Mouse (Mus musculus): ENCODE measurements around the gene Ccnq. TPM values are rescaled to one million over a fixed set of nuclear protein-coding genes. Genes with fewer than 3 reads are reported as not detected.
A peak's percentile ranks its signal among the peaks of the same experiment; 100 is the strongest.

Ccnq gene
- polyA plus RNA-seq (2015; fragmentation: Nextera tagmentation; extraction: Ambion mirVana) = 19.0 and 20.1 TPM in 2 replicates

- ATAC-seq (peak; percentile 97), DNase-seq (peak; percentile 87)
- H3K4me3 ChIP-seq (ENCODE audit: low read depth, low read length) = peak within 1 kb of the TSS; percentile 83
- peak within 1 kb of the TSS; percentile 81 for H3K9ac ChIP-seq (replicated peaks)
- peak within 1 kb of the TSS; percentile 81 for H3K27ac ChIP-seq (ENCODE audit: low read depth)
- no peaks in the 10 kb centered on the region for H3K9me3 ChIP-seq (ENCODE audit: low read length)
- H3K27me3 ChIP-seq (ENCODE audit: insufficient read depth, low read length) = no peaks in the 10 kb centered on the region
- 8% methylated on average over 59 of the region's 59 CpGs for WGBS (ENCODE audit: insufficient replicate concordance)
- TF ChIP-seq CTCF (IDR thresholded peaks at IDR 0.05; ENCODE audit: low read depth) (no peak), EP300 (IDR thresholded peaks at IDR 0.05; ENCODE audit: low read depth) (no peak)
- H3K4me1 ChIP-seq (ENCODE audit: insufficient read depth) = peaks cover 12% of the 10 kb centered on the region
- peak within 1 kb of the TSS; percentile 87 for H3K4me2 ChIP-seq (ENCODE audit: low read depth, low read length)
- no peaks in the 10 kb centered on the region for H3K36me3 ChIP-seq (replicated peaks; ENCODE audit: insufficient read depth, low read length)
These were observed at the start of gene Ccnq for GRCm38 (mm10) chr11:78750885-78751842. TSS of gene Ccnq (minus strand) at chr11:78751729.

- Histone ChIP-seq H3K27ac (ENCODE audit: low read depth) (no peak overlapping the region), H3K4me2 (ENCODE audit: low read depth, low read length) (no peak overlapping the region), H3K36me3 (replicated peaks; ENCODE audit: insufficient read depth, low read length) (no peaks in the 10 kb centered on the region), H3K4me1 (ENCODE audit: insufficient read depth) (peaks cover 6% of the 10 kb centered on the region; the same call in 1 of the 2 replicates), H3K9me3 (ENCODE audit: low read length) (no peaks in the 10 kb centered on the region), H3K4me3 (ENCODE audit: low read depth, low read length) (no peak overlapping the region), H3K27me3 (ENCODE audit: insufficient read depth, low read length) (no peaks in the 10 kb centered on the region), H3K9ac (replicated peaks) (no peak overlapping the region)
- peak; percentile 86 for TF ChIP-seq EP300 (IDR thresholded peaks at IDR 0.05; ENCODE audit: low read depth)
- TF ChIP-seq CTCF (IDR thresholded peaks at IDR 0.05; ENCODE audit: low read depth) = no peak
- ATAC-seq = 0 out of 2 replicates have a peak, but pooled peaks have one; percentile 33
- 60% methylated on average over 4 of the region's 4 CpGs for WGBS (ENCODE audit: insufficient replicate concordance)
- no peak for DNase-seq
These were observed 49.6 kb upstream of the Ccnq start for GRCm38 (mm10) chr11:78801094-78801493.

GRCm38 (mm10) chr11:78796072-78796729 is 44.7 kb upstream of the Ccnq start:
- Histone ChIP-seq H3K4me1 (ENCODE audit: insufficient read depth) (peaks cover 10% of the 10 kb centered on the region), H3K9ac (replicated peaks) (no peak overlapping the region), H3K4me2 (ENCODE audit: low read depth, low read length) (no peak overlapping the region), H3K36me3 (replicated peaks; ENCODE audit: insufficient read depth, low read length) (no peaks in the 10 kb centered on the region), H3K27ac (ENCODE audit: low read depth) (no peak overlapping the region), H3K9me3 (ENCODE audit: low read length) (no peaks in the 10 kb centered on the region), H3K4me3 (ENCODE audit: low read depth, low read length) (no peak overlapping the region), H3K27me3 (ENCODE audit: insufficient read depth, low read length) (no peaks in the 10 kb centered on the region)
- WGBS (ENCODE audit: insufficient replicate concordance) = 78% methylated on average over 10 of the region's 10 CpGs
- DNase-seq = no peak
- TF ChIP-seq CTCF (IDR thresholded peaks at IDR 0.05; ENCODE audit: low read depth) (no peak), EP300 (IDR thresholded peaks at IDR 0.05; ENCODE audit: low read depth) (no peak)
- ATAC-seq = no peak

- Histone ChIP-seq H3K27ac (ENCODE audit: low read depth) (no peak overlapping the region), H3K4me3 (ENCODE audit: low read depth, low read length) (no peak overlapping the region; the same call in 1 of the 2 replicates), H3K27me3 (ENCODE audit: insufficient read depth, low read length) (no peaks in the 10 kb centered on the region), H3K9me3 (ENCODE audit: low read length) (no peaks in the 10 kb centered on the region), H3K36me3 (replicated peaks; ENCODE audit: insufficient read depth, low read length) (no peaks in the 10 kb centered on the region), H3K4me2 (ENCODE audit: low read depth, low read length) (peak overlapping the region; percentile 56), H3K9ac (replicated peaks) (no peak overlapping the region), H3K4me1 (ENCODE audit: insufficient read depth) (peaks cover 10% of the 10 kb centered on the region)
- no peak for DNase-seq
- WGBS (ENCODE audit: insufficient replicate concordance) = 42% methylated on average over 11 of the region's 11 CpGs
- no peak for ATAC-seq
- TF ChIP-seq CTCF (IDR thresholded peaks at IDR 0.05; ENCODE audit: low read depth) = no peak
- no peak for TF ChIP-seq EP300 (IDR thresholded peaks at IDR 0.05; ENCODE audit: low read depth)
These were observed 41.6 kb upstream of the Ccnq start for GRCm38 (mm10) chr11:78793116-78793515.

DNA sequence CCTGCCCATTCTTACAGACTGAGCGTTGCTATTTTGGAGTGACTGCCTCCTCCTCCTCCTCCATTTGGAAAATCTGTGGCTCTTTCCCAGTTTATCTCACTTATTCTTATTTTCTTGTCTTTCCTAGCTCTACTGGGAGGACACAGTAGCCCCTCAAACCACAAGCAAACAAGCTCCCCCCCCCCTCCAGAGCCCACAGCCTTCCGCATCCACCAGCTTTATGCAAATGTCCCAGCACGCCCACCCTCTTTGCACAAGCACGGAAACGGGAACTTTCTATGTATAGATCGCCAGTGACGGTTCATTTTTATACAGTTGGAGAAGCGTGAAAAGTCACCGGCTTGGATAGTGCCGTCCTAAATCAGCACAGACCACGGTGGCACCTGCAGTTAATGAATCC is 40.9 kb upstream of the Ccnq start:
- H3K27ac ChIP-seq (ENCODE audit: low read depth) = no peak overlapping the region
- DNase-seq (peak; percentile 36), ATAC-seq (no peak)
- WGBS (ENCODE audit: insufficient replicate concordance) = 20% methylated on average over 11 of the region's 11 CpGs
- no peaks in the 10 kb centered on the region for H3K9me3 ChIP-seq (ENCODE audit: low read length)
- peak overlapping the region; percentile 23; the same call in 1 of the 2 replicates for H3K4me3 ChIP-seq (ENCODE audit: low read depth, low read length)
- no peaks in the 10 kb centered on the region for H3K36me3 ChIP-seq (replicated peaks; ENCODE audit: insufficient read depth, low read length)
- peaks cover 10% of the 10 kb centered on the region for H3K4me1 ChIP-seq (ENCODE audit: insufficient read depth)
- TF ChIP-seq CTCF (IDR thresholded peaks at IDR 0.05; ENCODE audit: low read depth) (no peak), EP300 (IDR thresholded peaks at IDR 0.05; ENCODE audit: low read depth) (no peak)
- H3K27me3 ChIP-seq (ENCODE audit: insufficient read depth, low read length) = no peaks in the 10 kb centered on the region
- peak overlapping the region; percentile 56 for H3K4me2 ChIP-seq (ENCODE audit: low read depth, low read length)
- 0 out of 2 replicates have a peak overlapping the region, but pooled peaks have one; percentile 18 for H3K9ac ChIP-seq (replicated peaks)

GRCm38 (mm10) chr11:78792055-78792454 is 40.5 kb upstream of the Ccnq start:
- Histone ChIP-seq H3K27me3 (ENCODE audit: insufficient read depth, low read length) (no peaks in the 10 kb centered on the region), H3K27ac (ENCODE audit: low read depth) (no peak overlapping the region), H3K4me2 (ENCODE audit: low read depth, low read length) (peak overlapping the region; percentile 56), H3K9me3 (ENCODE audit: low read length) (no peaks in the 10 kb centered on the region), H3K36me3 (replicated peaks; ENCODE audit: insufficient read depth, low read length) (no peaks in the 10 kb centered on the region), H3K9ac (replicated peaks) (no peak overlapping the region), H3K4me3 (ENCODE audit: low read depth, low read length) (0 out of 2 replicates have a peak overlapping the region, but pooled peaks have one; percentile 23), H3K4me1 (ENCODE audit: insufficient read depth) (peaks cover 10% of the 10 kb centered on the region)
- DNase-seq (no peak), ATAC-seq (no peak)
- WGBS (ENCODE audit: insufficient replicate concordance) = 44% methylated on average over 5 of the region's 5 CpGs
- no peak for TF ChIP-seq EP300 (IDR thresholded peaks at IDR 0.05; ENCODE audit: low read depth)
- TF ChIP-seq CTCF (IDR thresholded peaks at IDR 0.05; ENCODE audit: low read depth) = no peak

Measured in liver, postnatal 0 days (tissue).